Mouse (Mus musculus): ENCODE data around the gene Grk5.
A peak's percentile ranks its signal among the peaks of the same experiment; 100 is the strongest.

Gene Grk5

GRCm38 (mm10) chr19:61064386-61064785, 174.8 kb downstream of the Grk5 start:
- DNase-seq (ENCODE audit: low read depth, low spot score) = no peak

- no peak for DNase-seq (ENCODE audit: low read depth, low spot score)
These were observed 175.5 kb downstream of the Grk5 start for GRCm38 (mm10) chr19:61065011-61065410.

- DNase-seq (ENCODE audit: low read depth, low spot score) = no peak
These were observed 189.1 kb downstream of the Grk5 start for GRCm38 (mm10) chr19:61078622-61079021.

- no peak for DNase-seq (ENCODE audit: low read depth, low spot score)
These were observed 190.8 kb downstream of the Grk5 start for GRCm38 (mm10) chr19:61080251-61080749.

GRCm38 (mm10) chr19:61083006-61083405, 193.5 kb downstream of the Grk5 start:
- DNase-seq (ENCODE audit: low read depth, low spot score) = no peak

GRCm38 (mm10) chr19:61084149-61084940, 194.8 kb downstream of the Grk5 start:
- peak; percentile 87 for DNase-seq (ENCODE audit: low read depth, low spot score)

GRCm38 (mm10) chr19:61085217-61085616, 195.7 kb downstream of the Grk5 start:
- DNase-seq (ENCODE audit: low read depth, low spot score) = no peak

- no peak for DNase-seq (ENCODE audit: low read depth, low spot score)
These were observed 198.2 kb downstream of the Grk5 start for GRCm38 (mm10) chr19:61087781-61088180.

- DNase-seq (ENCODE audit: low read depth, low spot score) = no peak
These were observed 199.5 kb downstream of the Grk5 start for GRCm38 (mm10) chr19:61089001-61089400.

- DNase-seq (ENCODE audit: low read depth, low spot score) = no peak
These were observed 201.0 kb downstream of the Grk5 start for GRCm38 (mm10) chr19:61090541-61090940.

GRCm38 (mm10) chr19:61096776-61097175, 207.2 kb downstream of the Grk5 start:
- no peak for DNase-seq (ENCODE audit: low read depth, low spot score)

GRCm38 (mm10) chr19:61097764-61098163, 208.2 kb downstream of the Grk5 start:
- DNase-seq (ENCODE audit: low read depth, low spot score) = peak; percentile 37

GRCm38 (mm10) chr19:61110184-61110583, 220.6 kb downstream of the Grk5 start:
- DNase-seq (ENCODE audit: low read depth, low spot score) = peak; percentile 6

GRCm38 (mm10) chr19:61131096-61131495, 241.5 kb downstream of the Grk5 start:
- no peak for DNase-seq (ENCODE audit: low read depth, low spot score)

- no peak for DNase-seq (ENCODE audit: low read depth, low spot score)
These were observed 249.1 kb downstream of the Grk5 start for GRCm38 (mm10) chr19:61138655-61139054.

- DNase-seq (ENCODE audit: low read depth, low spot score) = peak; percentile 91
These were observed 251.0 kb downstream of the Grk5 start, which contains the start of gene Zfp950 for GRCm38 (mm10) chr19:61140342-61141206. Gene Zfp950 (minus strand): TSS chr19:61140840.

- no peak for DNase-seq (ENCODE audit: low read depth, low spot score)
These were observed 251.8 kb downstream of the Grk5 start for GRCm38 (mm10) chr19:61141299-61141698.

Data from mesoderm, embryonic 11.5 days (tissue).